In the genomic region with DNA sequence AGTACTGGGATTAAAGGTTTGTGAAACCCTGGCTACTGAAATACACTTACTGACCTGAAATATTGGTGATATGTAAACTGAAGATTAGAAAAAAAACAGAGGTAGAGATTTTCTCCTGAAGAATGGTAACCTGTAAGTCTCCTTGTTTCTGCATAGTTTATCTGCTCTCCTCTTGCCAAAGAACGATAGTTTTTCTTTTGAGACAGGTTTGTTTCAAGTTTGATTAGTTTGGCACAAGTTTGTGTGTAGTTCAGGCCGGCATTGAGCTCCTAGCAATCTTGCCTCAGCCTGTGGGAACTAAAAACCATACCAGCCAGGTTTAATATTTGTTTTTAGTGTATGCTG, we compare ENCODE assay signal across 9 mouse cellular contexts. TPM values are rescaled to one million over a fixed set of nuclear protein-coding genes. Genes with fewer than 3 reads are reported as not detected.
DNase-seq lines count a peak whose midpoint lies in the region; ATAC-seq and TF ChIP-seq lines count a peak whose summit lies in the region.
"Had no signal": no experiment of that assay in that cellular context is flagged by ENCODE, and none has a peak within 500 bp of the region (broad histone marks: within the 10 kb centered on the region; RNA-seq: fewer than 3 reads in every experiment).

No protein-coding gene starts in this region.

- 53% methylated on average over 2 of the region's 2 CpGs for WGBS in heart, embryonic 10.5 days
- 42% methylated on average over 2 of the region's 2 CpGs for WGBS in forebrain, embryonic 16.5 days
- WGBS in liver, embryonic 15.5 days (ENCODE audit: insufficient replicate concordance): 38% methylated on average over 2 of the region's 2 CpGs

- TF ChIP-seq CTCF in E14TG2a.4 (conservative IDR thresholded peaks at IDR 0.05; ENCODE audit: low read length): no peak

- peak overlapping the region; percentile 92 for H3K9ac ChIP-seq in forebrain, embryonic 16.5 days (replicated peaks; ENCODE audit: low read depth, low read length)
- peak overlapping the region; percentile 97 for H3K9ac ChIP-seq in liver, embryonic 15.5 days

- no peak for DNase-seq in heart, embryonic 10.5 days (ENCODE audit: low spot score)
- no peak for DNase-seq in heart, postnatal 36 days
- no peak for DNase-seq in embryo, embryonic 9.5 days (ENCODE audit: extremely low spot score)
- DNase-seq in cerebellum, postnatal 36 days: no peak
- DNase-seq in left cerebral cortex, postnatal 4 days: no peak
- DNase-seq: B cell, adult 2 months had no signal

- peak overlapping the region; percentile 97 for H3K27ac ChIP-seq in heart, embryonic 10.5 days
- no peak overlapping the region for H3K27ac ChIP-seq in forebrain, embryonic 16.5 days (ENCODE audit: low read length)
- H3K27ac ChIP-seq in liver, embryonic 15.5 days (replicated peaks): 0 out of 2 replicates have a peak overlapping the region, but pooled peaks have one; percentile 4

- intact Hi-C loops in heart, postnatal 36 days (cut with DNase I): loop anchor here (5.0 to 10.0 kb wide), 4 partner anchors 70 to 190 kb away; partner anchors contain the start of genes Gmnn and Mrs2
- intact Hi-C loops in left cerebral cortex, postnatal 4 days (cut with DNase I): no loop called here

- no peak for ATAC-seq in forebrain, embryonic 16.5 days
- no peak for ATAC-seq in liver, embryonic 15.5 days (ENCODE audit: insufficient read depth)

- H3K27me3 ChIP-seq in heart, embryonic 10.5 days (ENCODE audit: insufficient read depth, poor library complexity, severe bottlenecking): no peaks in the 10 kb centered on the region
- no peaks in the 10 kb centered on the region for H3K27me3 ChIP-seq in E14TG2a.4 (ENCODE audit: insufficient read depth, low read length)
- H3K27me3 ChIP-seq in forebrain, embryonic 16.5 days (replicated peaks; ENCODE audit: control insufficient read depth, insufficient read depth, low read length): no peaks in the 10 kb centered on the region
- no peaks in the 10 kb centered on the region for H3K27me3 ChIP-seq in liver, embryonic 15.5 days

- H3K4me1 ChIP-seq in heart, embryonic 10.5 days: peaks cover 18% of the 10 kb centered on the region
- peaks cover 56% of the 10 kb centered on the region for H3K4me1 ChIP-seq in E14TG2a.4 (replicated peaks; ENCODE audit: low read depth, low read length)
- H3K4me1 ChIP-seq in forebrain, embryonic 16.5 days (replicated peaks; ENCODE audit: control insufficient read depth, insufficient read depth, low read length): peaks cover 22% of the 10 kb centered on the region
- H3K4me1 ChIP-seq in liver, embryonic 15.5 days (replicated peaks): peaks cover 27% of the 10 kb centered on the region

- no peaks in the 10 kb centered on the region for H3K9me3 ChIP-seq in heart, embryonic 10.5 days
- no peaks in the 10 kb centered on the region for H3K9me3 ChIP-seq in E14TG2a.4 (ENCODE audit: low read length)
- H3K9me3 ChIP-seq in forebrain, embryonic 16.5 days (ENCODE audit: control insufficient read depth, low read length): no peaks in the 10 kb centered on the region
- no peaks in the 10 kb centered on the region for H3K9me3 ChIP-seq in liver, embryonic 15.5 days (replicated peaks)

- H3K4me3 ChIP-seq in heart, embryonic 10.5 days: peak overlapping the region; percentile 98
- H3K4me3 ChIP-seq in E14TG2a.4 (replicated peaks; ENCODE audit: low read length): peak overlapping the region; percentile 97
- H3K4me3 ChIP-seq in forebrain, embryonic 16.5 days (replicated peaks; ENCODE audit: low read length): peak overlapping the region; percentile 65
- H3K4me3 ChIP-seq in liver, embryonic 15.5 days (replicated peaks): peak overlapping the region; percentile 85

- peaks cover 10% of the 10 kb centered on the region for H3K36me3 ChIP-seq in heart, embryonic 10.5 days
- peaks cover 40% of the 10 kb centered on the region for H3K36me3 ChIP-seq in E14TG2a.4 (ENCODE audit: insufficient read depth, low read length)
- no peaks in the 10 kb centered on the region for H3K36me3 ChIP-seq in forebrain, embryonic 16.5 days (ENCODE audit: control insufficient read depth, insufficient read depth)
- peaks cover 24% of the 10 kb centered on the region; the same call in 1 of the 2 replicates for H3K36me3 ChIP-seq in liver, embryonic 15.5 days (replicated peaks)

- peak overlapping the region; percentile 72 for H3K4me2 ChIP-seq in forebrain, embryonic 16.5 days (ENCODE audit: low read length)
- peak overlapping the region; percentile 81 for H3K4me2 ChIP-seq in liver, embryonic 15.5 days

RNA-seq across cellular contexts. Expression of gene Tdp2, which starts 1.3 kb away (rescaled TPM):
- 39.7 and 57.2 TPM in 2 replicates for polyA plus RNA-seq in heart, embryonic 10.5 days (2016; fragmentation: Nextera tagmentation; extraction: Ambion mirVana)
- total RNA-seq in heart, postnatal 36 days (2021): 10 to 100 TPM; 14.6 to 17.0 TPM
- polyA plus RNA-seq in forebrain, embryonic 16.5 days (2015; fragmentation: Nextera tagmentation; extraction: Ambion mirVana): 39.2 and 45.5 TPM in 2 replicates
- 20.4 and 23.2 TPM in 2 replicates for polyA plus RNA-seq in liver, embryonic 15.5 days (2015; fragmentation: Nextera tagmentation; extraction: Ambion mirVana)
- 10 to 100 TPM; 22.4 to 22.6 TPM for total RNA-seq in left cerebral cortex, postnatal 4 days (2021)

RNA-seq across cellular contexts. Expression of gene Acot13, which starts 1.4 kb away (rescaled TPM):
- polyA plus RNA-seq in heart, embryonic 10.5 days (2016; fragmentation: Nextera tagmentation; extraction: Ambion mirVana): 116 and 174 TPM in 2 replicates
- 100 to 1,000 TPM; 418 to 460 TPM for total RNA-seq in heart, postnatal 36 days (2021)
- polyA plus RNA-seq in forebrain, embryonic 16.5 days (2015; fragmentation: Nextera tagmentation; extraction: Ambion mirVana): 53.3 and 55.8 TPM in 2 replicates
- polyA plus RNA-seq in liver, embryonic 15.5 days (2015; fragmentation: Nextera tagmentation; extraction: Ambion mirVana): 50.0 and 55.1 TPM in 2 replicates
- 10 to 100 TPM; 37.2 to 38.3 TPM for total RNA-seq in left cerebral cortex, postnatal 4 days (2021)

RNA-seq across cellular contexts. Expression of gene D130043K22Rik, which starts 12.2 kb away (rescaled TPM):
- polyA plus RNA-seq in heart, embryonic 10.5 days (2016; fragmentation: Nextera tagmentation; extraction: Ambion mirVana): 0.14 and 0.15 TPM in 2 replicates
- total RNA-seq in heart, postnatal 36 days (2021): not detected
- 3.6 and 5.7 TPM in 2 replicates for polyA plus RNA-seq in forebrain, embryonic 16.5 days (2015; fragmentation: Nextera tagmentation; extraction: Ambion mirVana)
- 0.13 and 0.15 TPM in 2 replicates for polyA plus RNA-seq in liver, embryonic 15.5 days (2015; fragmentation: Nextera tagmentation; extraction: Ambion mirVana)
- 10 to 100 TPM; 19.1 to 22.2 TPM for total RNA-seq in left cerebral cortex, postnatal 4 days (2021)

RNA-seq across cellular contexts. Expression of gene BC005537, which starts 31.3 kb away (rescaled TPM):
- 8.0 and 10.4 TPM in 2 replicates for polyA plus RNA-seq in heart, embryonic 10.5 days (2016; fragmentation: Nextera tagmentation; extraction: Ambion mirVana)
- total RNA-seq in heart, postnatal 36 days (2021): 100 to 1,000 TPM; 136 to 147 TPM
- polyA plus RNA-seq in forebrain, embryonic 16.5 days (2015; fragmentation: Nextera tagmentation; extraction: Ambion mirVana): 26.8 and 30.9 TPM in 2 replicates
- 8.3 and 11.3 TPM in 2 replicates for polyA plus RNA-seq in liver, embryonic 15.5 days (2015; fragmentation: Nextera tagmentation; extraction: Ambion mirVana)
- total RNA-seq in left cerebral cortex, postnatal 4 days (2021): 100 to 1,000 TPM; 219 to 228 TPM
